Mouse (Mus musculus): ENCODE results near the gene Ift81.

- TF ChIP-seq CTCF (IDR thresholded peaks at IDR 0.05; ENCODE audit: low read depth) (no peak), EP300 (IDR thresholded peaks at IDR 0.05; ENCODE audit: low read depth) (no peak)
Observed at GRCm38 (mm10) chr5:122518247-122518646, 96.1 kb downstream of the Ift81 start.

Measured in heart, postnatal 0 days (tissue).